Mouse (Mus musculus): ENCODE measurements around the gene Mylk3. TPM values are rescaled to one million over a fixed set of nuclear protein-coding genes. Genes with fewer than 3 reads are reported as not detected.

The Mylk3 gene
- polyA plus RNA-seq, 1 experiment from 2014 or later, result 1.2 TPM

GRCm38 (mm10) chr8:85395681-85396431, 9.7 kb upstream of the Mylk3 start:
- ATAC-seq (replicated peaks; ENCODE audit: low FRiP score), result no peak
- no peaks in the 10 kb centered on the region for H3K4me1 ChIP-seq (replicated peaks; ENCODE audit: control insufficient read depth, insufficient read depth, low read length)
- no peak overlapping the region for H3K27ac ChIP-seq (ENCODE audit: low read depth, low read length)
- no peak for DNase-seq (ENCODE audit: low spot score)
- no peaks in the 10 kb centered on the region for H3K27me3 ChIP-seq (ENCODE audit: control insufficient read depth, insufficient read depth, low read length)
- H3K9me3 ChIP-seq (ENCODE audit: control insufficient read depth, low read length), result no peaks in the 10 kb centered on the region
- H3K4me3 ChIP-seq (ENCODE audit: low read depth, low read length), result no peak overlapping the region
- 90% methylated on average over 8 of the region's 8 CpGs for WGBS
- H3K36me3 ChIP-seq (ENCODE audit: control insufficient read depth, insufficient read depth, low read length), result no peaks in the 10 kb centered on the region
- H3K4me2 ChIP-seq (ENCODE audit: low read depth, low read length, severe bottlenecking), result no peak overlapping the region
- H3K9ac ChIP-seq (ENCODE audit: low read length), result no peak overlapping the region

DNA sequence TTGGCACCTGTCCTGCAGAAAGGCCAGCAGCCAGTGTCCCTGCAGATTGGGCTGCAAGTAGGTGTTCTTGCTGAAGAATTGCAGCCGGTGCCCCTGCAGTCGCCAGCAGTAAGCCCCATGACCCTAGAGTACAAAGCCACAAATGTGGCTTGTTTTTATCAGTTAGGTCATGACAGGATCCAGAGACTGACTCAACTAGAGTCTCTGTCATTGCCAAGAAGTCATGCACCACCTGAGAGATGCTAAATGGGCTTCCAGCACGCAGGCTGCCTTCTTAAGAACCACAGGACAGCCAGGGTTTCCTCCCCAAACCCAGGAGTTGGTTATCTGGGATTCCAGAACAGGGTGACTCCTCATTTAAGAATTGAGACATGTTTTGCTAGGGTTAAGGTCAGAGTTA, 8.9 kb upstream of the Mylk3 start:
- ATAC-seq (replicated peaks; ENCODE audit: low FRiP score) (no peak), DNase-seq (ENCODE audit: low spot score) (no peak)
- Histone ChIP-seq H3K4me2 (ENCODE audit: low read depth, low read length, severe bottlenecking) (no peak overlapping the region), H3K36me3 (ENCODE audit: control insufficient read depth, insufficient read depth, low read length) (no peaks in the 10 kb centered on the region), H3K4me1 (replicated peaks; ENCODE audit: control insufficient read depth, insufficient read depth, low read length) (no peaks in the 10 kb centered on the region), H3K9me3 (ENCODE audit: control insufficient read depth, low read length) (no peaks in the 10 kb centered on the region), H3K27me3 (ENCODE audit: control insufficient read depth, insufficient read depth, low read length) (no peaks in the 10 kb centered on the region), H3K9ac (ENCODE audit: low read length) (no peak overlapping the region), H3K4me3 (ENCODE audit: low read depth, low read length) (no peak overlapping the region), H3K27ac (ENCODE audit: low read depth, low read length) (no peak overlapping the region)
- WGBS, result 69% methylated on average over 3 of the region's 3 CpGs

DNA sequence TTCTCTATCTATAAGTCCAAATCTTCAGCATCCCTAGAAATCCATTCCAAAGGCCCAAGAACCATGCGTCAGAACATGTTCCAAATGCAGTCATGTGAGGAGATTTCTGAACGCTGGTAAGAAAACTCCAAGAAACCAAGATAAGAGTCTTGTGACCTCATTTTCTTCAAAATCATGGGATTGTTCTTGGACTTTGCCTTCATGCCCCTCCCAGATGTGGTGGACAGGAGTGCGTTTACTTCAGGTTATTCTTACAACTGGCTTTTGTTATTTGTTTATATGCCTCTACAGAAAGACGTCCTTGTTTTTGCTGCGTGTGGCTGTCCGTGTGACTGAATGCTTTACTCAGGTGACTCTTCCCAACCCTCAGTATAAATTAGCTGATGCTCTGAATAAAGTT, 7.1 kb upstream of the Mylk3 start:
- H3K4me2 ChIP-seq (ENCODE audit: low read depth, low read length, severe bottlenecking), result no peak overlapping the region
- no peaks in the 10 kb centered on the region for H3K27me3 ChIP-seq (ENCODE audit: control insufficient read depth, insufficient read depth, low read length)
- no peaks in the 10 kb centered on the region for H3K9me3 ChIP-seq (ENCODE audit: control insufficient read depth, low read length)
- no peak for DNase-seq (ENCODE audit: low spot score)
- WGBS, result 94% methylated on average over 6 of the region's 6 CpGs
- no peak overlapping the region for H3K9ac ChIP-seq (ENCODE audit: low read length)
- no peak for ATAC-seq (replicated peaks; ENCODE audit: low FRiP score)
- H3K36me3 ChIP-seq (ENCODE audit: control insufficient read depth, insufficient read depth, low read length), result no peaks in the 10 kb centered on the region
- no peak overlapping the region for H3K4me3 ChIP-seq (ENCODE audit: low read depth, low read length)
- no peaks in the 10 kb centered on the region for H3K4me1 ChIP-seq (replicated peaks; ENCODE audit: control insufficient read depth, insufficient read depth, low read length)
- no peak overlapping the region for H3K27ac ChIP-seq (ENCODE audit: low read depth, low read length)

- WGBS, result 74% methylated on average over 1 of the region's 1 CpGs
- Histone ChIP-seq H3K9me3 (ENCODE audit: control insufficient read depth, low read length) (no peaks in the 10 kb centered on the region), H3K27me3 (ENCODE audit: control insufficient read depth, insufficient read depth, low read length) (no peaks in the 10 kb centered on the region), H3K9ac (ENCODE audit: low read length) (no peak overlapping the region), H3K36me3 (ENCODE audit: control insufficient read depth, insufficient read depth, low read length) (no peaks in the 10 kb centered on the region), H3K4me3 (ENCODE audit: low read depth, low read length) (no peak overlapping the region), H3K4me2 (ENCODE audit: low read depth, low read length, severe bottlenecking) (no peak overlapping the region), H3K27ac (ENCODE audit: low read depth, low read length) (no peak overlapping the region), H3K4me1 (replicated peaks; ENCODE audit: control insufficient read depth, insufficient read depth, low read length) (no peaks in the 10 kb centered on the region)
- DNase-seq (ENCODE audit: low spot score) (no peak), ATAC-seq (replicated peaks; ENCODE audit: low FRiP score) (no peak)
These were observed 5.3 kb upstream of the Mylk3 start for GRCm38 (mm10) chr8:85391438-85391837.

DNA sequence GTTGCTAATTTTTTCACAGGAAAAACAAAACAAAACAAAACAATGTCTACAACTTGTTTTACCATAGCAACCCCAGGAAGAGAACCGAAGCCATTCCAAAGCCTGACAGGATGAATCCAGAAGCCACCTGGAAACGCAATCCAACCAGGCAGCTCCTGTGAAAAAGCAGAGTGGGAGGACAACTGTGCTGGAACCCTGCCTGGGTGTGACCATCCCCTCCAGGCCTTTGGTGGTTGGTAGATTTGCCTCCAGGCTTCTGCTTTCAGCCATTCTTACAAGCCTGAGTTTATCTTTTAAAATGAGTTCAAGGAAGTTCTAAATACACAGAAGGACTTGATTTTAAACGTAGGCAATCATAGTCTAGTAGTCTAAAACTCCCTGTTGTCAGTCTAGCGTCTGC, 4.2 kb downstream of the Mylk3 start:
- H3K9me3 ChIP-seq (ENCODE audit: control insufficient read depth, low read length), result no peaks in the 10 kb centered on the region
- no peak overlapping the region for H3K9ac ChIP-seq (ENCODE audit: low read length)
- no peaks in the 10 kb centered on the region for H3K36me3 ChIP-seq (ENCODE audit: control insufficient read depth, insufficient read depth, low read length)
- ATAC-seq (replicated peaks; ENCODE audit: low FRiP score) (no peak), DNase-seq (ENCODE audit: low spot score) (no peak)
- H3K4me2 ChIP-seq (ENCODE audit: low read depth, low read length, severe bottlenecking), result no peak overlapping the region
- H3K27me3 ChIP-seq (ENCODE audit: control insufficient read depth, insufficient read depth, low read length), result no peaks in the 10 kb centered on the region
- H3K4me1 ChIP-seq (replicated peaks; ENCODE audit: control insufficient read depth, insufficient read depth, low read length), result no peaks in the 10 kb centered on the region
- no peak overlapping the region for H3K27ac ChIP-seq (ENCODE audit: low read depth, low read length)
- WGBS, result 87% methylated on average over 4 of the region's 4 CpGs
- H3K4me3 ChIP-seq (ENCODE audit: low read depth, low read length), result no peak overlapping the region

GRCm38 (mm10) chr8:85380824-85381209, 5.3 kb downstream of the Mylk3 start:
- no peak overlapping the region for H3K4me2 ChIP-seq (ENCODE audit: low read depth, low read length, severe bottlenecking)
- no peak for ATAC-seq (replicated peaks; ENCODE audit: low FRiP score)
- no peaks in the 10 kb centered on the region for H3K4me1 ChIP-seq (replicated peaks; ENCODE audit: control insufficient read depth, insufficient read depth, low read length)
- no peak overlapping the region for H3K9ac ChIP-seq (ENCODE audit: low read length)
- H3K9me3 ChIP-seq (ENCODE audit: control insufficient read depth, low read length), result no peaks in the 10 kb centered on the region
- H3K36me3 ChIP-seq (ENCODE audit: control insufficient read depth, insufficient read depth, low read length), result no peaks in the 10 kb centered on the region
- no peak overlapping the region for H3K4me3 ChIP-seq (ENCODE audit: low read depth, low read length)
- 85% methylated on average over 8 of the region's 8 CpGs for WGBS
- DNase-seq (ENCODE audit: low spot score), result no peak
- H3K27ac ChIP-seq (ENCODE audit: low read depth, low read length), result peak overlapping the region; percentile 12; the same call in 1 of the 2 replicates
- no peaks in the 10 kb centered on the region for H3K27me3 ChIP-seq (ENCODE audit: control insufficient read depth, insufficient read depth, low read length)

GRCm38 (mm10) chr8:85380123-85380823, 5.9 kb downstream of the Mylk3 start:
- ATAC-seq (replicated peaks; ENCODE audit: low FRiP score) (no peak), DNase-seq (ENCODE audit: low spot score) (no peak)
- H3K27ac ChIP-seq (ENCODE audit: low read depth, low read length), result peak overlapping the region; percentile 12; the same call in 1 of the 2 replicates
- no peaks in the 10 kb centered on the region for H3K4me1 ChIP-seq (replicated peaks; ENCODE audit: control insufficient read depth, insufficient read depth, low read length)
- no peak overlapping the region for H3K4me3 ChIP-seq (ENCODE audit: low read depth, low read length)
- WGBS, result 89% methylated on average over 10 of the region's 10 CpGs
- no peak overlapping the region for H3K9ac ChIP-seq (ENCODE audit: low read length)
- no peaks in the 10 kb centered on the region for H3K9me3 ChIP-seq (ENCODE audit: control insufficient read depth, low read length)
- no peaks in the 10 kb centered on the region for H3K27me3 ChIP-seq (ENCODE audit: control insufficient read depth, insufficient read depth, low read length)
- no peaks in the 10 kb centered on the region for H3K36me3 ChIP-seq (ENCODE audit: control insufficient read depth, insufficient read depth, low read length)
- no peak overlapping the region for H3K4me2 ChIP-seq (ENCODE audit: low read depth, low read length, severe bottlenecking)

- ATAC-seq (replicated peaks; ENCODE audit: low FRiP score), result no peak
- no peak overlapping the region for H3K4me2 ChIP-seq (ENCODE audit: low read depth, low read length, severe bottlenecking)
- DNase-seq (ENCODE audit: low spot score), result no peak
- H3K27me3 ChIP-seq (ENCODE audit: control insufficient read depth, insufficient read depth, low read length), result no peaks in the 10 kb centered on the region
- no peak overlapping the region for H3K4me3 ChIP-seq (ENCODE audit: low read depth, low read length)
- no peaks in the 10 kb centered on the region for H3K9me3 ChIP-seq (ENCODE audit: control insufficient read depth, low read length)
- no peak overlapping the region for H3K27ac ChIP-seq (ENCODE audit: low read depth, low read length)
- no peaks in the 10 kb centered on the region for H3K36me3 ChIP-seq (ENCODE audit: control insufficient read depth, insufficient read depth, low read length)
- no peaks in the 10 kb centered on the region for H3K4me1 ChIP-seq (replicated peaks; ENCODE audit: control insufficient read depth, insufficient read depth, low read length)
- WGBS, result 27% methylated on average over 2 of the region's 2 CpGs
- no peak overlapping the region for H3K9ac ChIP-seq (ENCODE audit: low read length)
These were observed 6.9 kb downstream of the Mylk3 start for GRCm38 (mm10) chr8:85379142-85379781.

Data from forebrain, embryonic 11.5 days (tissue).